Mouse (Mus musculus): ENCODE results near the gene Acoxl.

Gene Acoxl

GRCm38 (mm10) chr2:128032111-128032510 lies 193.4 kb downstream of the Acoxl start:
- in situ Hi-C loops (cut with MseI, MboI): no loop called here

- in situ Hi-C loops (cut with MseI, MboI): no loop called here
These were observed 194.8 kb downstream of the Acoxl start for GRCm38 (mm10) chr2:128033503-128033902.

- in situ Hi-C loops (cut with MseI, MboI): no loop called here
These were observed 195.5 kb downstream of the Acoxl start for GRCm38 (mm10) chr2:128034066-128034665.

- in situ Hi-C loops (cut with MseI, MboI): no loop called here
These were observed 199.7 kb downstream of the Acoxl start for GRCm38 (mm10) chr2:128038259-128038890.

- in situ Hi-C loops (cut with MseI, MboI): no loop called here
These were observed 202.5 kb downstream of the Acoxl start for GRCm38 (mm10) chr2:128041066-128041750.

- in situ Hi-C loops (cut with MseI, MboI): no loop called here
These were observed 207.8 kb downstream of the Acoxl start for GRCm38 (mm10) chr2:128046454-128046853.

GRCm38 (mm10) chr2:128054905-128055304 lies 216.2 kb downstream of the Acoxl start:
- in situ Hi-C loops (cut with MseI, MboI): no loop called here

- in situ Hi-C loops (cut with MseI, MboI): no loop called here
These were observed 219.2 kb downstream of the Acoxl start for GRCm38 (mm10) chr2:128057872-128058271.

GRCm38 (mm10) chr2:128058627-128059026 lies 220.0 kb downstream of the Acoxl start:
- in situ Hi-C loops (cut with MseI, MboI): no loop called here

GRCm38 (mm10) chr2:128060213-128060612 lies 221.5 kb downstream of the Acoxl start:
- in situ Hi-C loops (cut with MseI, MboI): no loop called here

GRCm38 (mm10) chr2:128060680-128061287 lies 222.1 kb downstream of the Acoxl start:
- in situ Hi-C loops (cut with MseI, MboI): no loop called here

- in situ Hi-C loops (cut with MseI, MboI): no loop called here
These were observed 222.8 kb downstream of the Acoxl start for GRCm38 (mm10) chr2:128061491-128061890.

- in situ Hi-C loops (cut with MseI, MboI): no loop called here
These were observed 224.1 kb downstream of the Acoxl start for GRCm38 (mm10) chr2:128062756-128063155.

- in situ Hi-C loops (cut with MseI, MboI): no loop called here
These were observed 226.3 kb downstream of the Acoxl start for GRCm38 (mm10) chr2:128065013-128065412.

GRCm38 (mm10) chr2:128065576-128065975 lies 226.9 kb downstream of the Acoxl start:
- in situ Hi-C loops (cut with MseI, MboI): no loop called here

GRCm38 (mm10) chr2:128067162-128067561 lies 228.5 kb downstream of the Acoxl start:
- in situ Hi-C loops (cut with MseI, MboI): no loop called here

GRCm38 (mm10) chr2:128067596-128067995 lies 228.9 kb downstream of the Acoxl start:
- in situ Hi-C loops (cut with MseI, MboI): no loop called here

GRCm38 (mm10) chr2:128068176-128068575 lies 229.5 kb downstream of the Acoxl start:
- in situ Hi-C loops (cut with MseI, MboI): no loop called here

GRCm38 (mm10) chr2:128069025-128069424 lies 230.3 kb downstream of the Acoxl start:
- in situ Hi-C loops (cut with MseI, MboI): no loop called here

GRCm38 (mm10) chr2:128071791-128072190 lies 233.1 kb downstream of the Acoxl start:
- in situ Hi-C loops (cut with MseI, MboI): no loop called here

GRCm38 (mm10) chr2:128072944-128073343 lies 234.3 kb downstream of the Acoxl start:
- in situ Hi-C loops (cut with MseI, MboI): no loop called here

- in situ Hi-C loops (cut with MseI, MboI): no loop called here
These were observed 234.9 kb downstream of the Acoxl start for GRCm38 (mm10) chr2:128073603-128074002.

GRCm38 (mm10) chr2:128076936-128077335 lies 238.3 kb downstream of the Acoxl start:
- in situ Hi-C loops (cut with MseI, MboI): no loop called here

Measured in mouse trophoblast stem cell (cell line).